Mouse (Mus musculus) midbrain, embryonic 14.5 days (tissue): ENCODE measurements around the gene Dgkq. TPM values are rescaled to one million over a fixed set of nuclear protein-coding genes. Genes with fewer than 3 reads are reported as not detected.

ENCODE experiments used
- ATAC-seq: fragments of 200-750 bp; cut with Nextera tagmentation; 2 replicates; pipeline ENCODE4 v1.8.0; 2017; ENCODE audit warnings: moderate number of reproducible peaks, moderate library complexity; ENCODE audit not compliant: low FRiP score, low TSS enrichment
- DNase-seq: peaks from one replicate; pipeline ENCODE4 v3.0.0-alpha.2; 2015
- H3K27ac ChIP-seq: fragments of 300-500 bp; sonication (generic); replicated peaks from 2 replicates; pipeline ENCODE4 v1.5.1; 2014; ENCODE audit warnings: mild to moderate bottlenecking, low read depth, low read length, moderate library complexity
- H3K27me3 ChIP-seq: fragments of 300-500 bp; sonication (generic); 2 replicates; pipeline ENCODE4 v1.6.1; 2014; ENCODE audit warnings: low read length, control low read depth, mixed read lengths; ENCODE audit not compliant: control insufficient read depth, insufficient read depth
- H3K36me3 ChIP-seq: fragments of 300-500 bp; sonication (generic); 2 replicates; pipeline ENCODE4 v1.6.1; 2014; ENCODE audit warnings: low read length, control low read depth; ENCODE audit not compliant: control insufficient read depth, insufficient read depth
- H3K4me1 ChIP-seq: fragments of 300-500 bp; sonication (generic); 2 replicates; pipeline ENCODE4 v1.6.1; 2014; ENCODE audit warnings: mild to moderate bottlenecking, antibody characterized with exemption, low read length, control low read depth; ENCODE audit not compliant: control insufficient read depth, insufficient read depth
- H3K4me2 ChIP-seq: fragments of 300-500 bp; sonication (generic); 2 replicates; pipeline ENCODE4 v1.6.1; 2014; ENCODE audit warnings: mild to moderate bottlenecking, low read length, moderate library complexity
- H3K4me3 ChIP-seq: fragments of 300-500 bp; sonication (generic); replicated peaks from 2 replicates; pipeline ENCODE4 v1.5.1; 2014; ENCODE audit warnings: low read depth, low read length
- H3K9ac ChIP-seq: fragments of 300-500 bp; sonication (generic); replicated peaks from 2 replicates; pipeline ENCODE4 v1.6.1; 2014; ENCODE audit warnings: mild to moderate bottlenecking, low read length, moderate library complexity
- H3K9me3 ChIP-seq: fragments of 300-500 bp; sonication (generic); 2 replicates; pipeline ENCODE4 v1.6.1; 2016; ENCODE audit warnings: low read length, control low read depth, mixed read lengths; ENCODE audit not compliant: control insufficient read depth
- WGBS: fragments of 180-500 bp; shearing (Covaris S2); extraction: QIAGEN DNeasy Blood & Tissue Kit; methylation state at CpG from one replicate; pipeline ENCODE4 v1.1.7; 2014; 5-methylcytosine and 5-hydroxymethylcytosine counted together
- polyA plus RNA-seq: library from polyadenylated mRNA; unstranded; fragments of >200 nt; fragmentation: Nextera tagmentation; extraction: Ambion mirVana; gene quantifications from 2 replicates; pipeline ENCODE4 v1.2.1, GENCODE M21; 2014

The Dgkq gene
- polyA plus RNA-seq, 1 experiment from 2014 or later = 24.4 TPM

DNA sequence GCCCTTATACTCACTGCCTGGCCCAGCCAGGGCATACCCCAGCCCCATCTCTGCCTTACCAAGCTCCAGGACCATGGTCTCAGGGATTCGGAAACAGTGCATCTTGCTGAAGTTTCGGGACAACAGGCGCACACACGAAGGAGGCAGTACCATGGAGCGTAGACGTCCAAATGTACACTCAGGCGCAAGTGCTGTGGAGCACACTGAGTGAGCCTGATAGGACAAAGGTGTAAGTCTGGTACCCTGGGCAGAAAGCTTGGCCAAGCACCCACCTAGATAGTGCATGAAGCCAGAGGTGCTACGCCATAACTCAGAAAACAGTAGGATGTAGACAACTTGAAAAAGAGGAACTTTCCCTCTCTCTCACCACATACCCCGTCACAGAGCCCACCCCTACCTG, 14.1 kb downstream of the Dgkq start:
- Histone ChIP-seq H3K27me3 (no peaks in the 10 kb centered on the region), H3K27ac (no peak overlapping the region), H3K36me3 (peaks cover 74% of the 10 kb centered on the region), H3K4me3 (no peak overlapping the region), H3K4me2 (no peak overlapping the region), H3K4me1 (peaks cover 16% of the 10 kb centered on the region), H3K9ac (no peak overlapping the region), H3K9me3 (no peaks in the 10 kb centered on the region)
- no peak for DNase-seq
- ATAC-seq = no peak
- 97% methylated on average over 9 of the region's 9 CpGs for WGBS

GRCm38 (mm10) chr5:108654444-108654990, 15.0 kb downstream of the Dgkq start:
- Histone ChIP-seq H3K27ac (no peak overlapping the region), H3K4me3 (no peak overlapping the region), H3K36me3 (peaks cover 83% of the 10 kb centered on the region), H3K4me1 (peaks cover 11% of the 10 kb centered on the region), H3K9ac (no peak overlapping the region), H3K27me3 (no peaks in the 10 kb centered on the region), H3K4me2 (no peak overlapping the region), H3K9me3 (no peaks in the 10 kb centered on the region)
- WGBS = 95% methylated on average over 10 of the region's 10 CpGs
- DNase-seq (no peak), ATAC-seq (no peak)

DNA sequence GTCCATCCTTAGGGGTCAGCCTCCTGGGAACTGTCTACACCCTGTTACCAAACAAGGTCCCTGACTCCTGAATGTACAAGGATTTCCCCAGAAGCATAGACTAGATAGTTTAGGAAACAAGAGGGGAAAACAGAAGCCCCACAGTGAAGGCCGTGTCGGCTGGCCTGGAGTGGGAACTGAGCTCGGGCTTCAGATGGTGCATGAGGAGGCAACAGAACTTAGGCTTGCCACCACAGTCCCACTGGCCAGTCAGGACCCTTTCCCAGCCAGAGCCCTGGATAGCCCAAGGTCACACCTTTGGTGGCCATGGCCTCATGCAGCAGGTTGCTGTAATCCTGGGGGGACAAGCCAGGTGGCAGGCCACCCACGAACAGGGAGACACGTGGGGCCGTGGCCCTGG, 16.1 kb downstream of the Dgkq start:
- H3K4me2 ChIP-seq = no peak overlapping the region
- H3K9ac ChIP-seq = no peak overlapping the region
- no peak overlapping the region for H3K27ac ChIP-seq
- 89% methylated on average over 6 of the region's 6 CpGs for WGBS
- H3K9me3 ChIP-seq = no peaks in the 10 kb centered on the region
- H3K4me1 ChIP-seq = 0 out of 2 replicates have a peak, but pooled peaks cover under 1% of the 10 kb centered on the region
- peaks cover 95% of the 10 kb centered on the region for H3K36me3 ChIP-seq
- H3K4me3 ChIP-seq = no peak overlapping the region
- H3K27me3 ChIP-seq = no peaks in the 10 kb centered on the region
- ATAC-seq = no peak
- no peak for DNase-seq

DNA sequence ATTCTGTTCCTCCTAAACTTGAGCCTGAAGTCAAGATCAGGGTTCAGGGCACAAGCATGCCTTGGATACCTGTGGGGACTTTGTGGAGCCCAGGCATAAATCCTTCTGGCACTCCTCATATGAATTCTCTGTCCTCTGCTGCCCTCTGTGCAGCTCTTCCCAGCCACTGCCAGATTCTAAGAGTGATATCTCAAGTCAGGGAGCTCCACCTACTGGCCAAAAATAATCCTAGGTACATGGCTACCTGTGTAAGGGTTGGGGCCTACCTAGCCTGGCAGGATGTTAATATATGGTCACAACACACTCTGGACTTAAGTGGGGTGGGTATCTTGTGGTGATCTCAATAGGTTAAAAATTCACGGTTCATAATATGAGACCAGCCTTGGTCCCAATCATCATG, 17.6 kb downstream of the Dgkq start:
- Histone ChIP-seq H3K4me3 (no peak overlapping the region), H3K9ac (no peak overlapping the region), H3K4me1 (no peaks in the 10 kb centered on the region), H3K27me3 (no peaks in the 10 kb centered on the region), H3K4me2 (no peak overlapping the region), H3K36me3 (peaks cover 96% of the 10 kb centered on the region), H3K9me3 (no peaks in the 10 kb centered on the region), H3K27ac (no peak overlapping the region)
- DNase-seq (peak; percentile 86), ATAC-seq (no peak; the same call in 1 of the 2 replicates)
- WGBS = 59% methylated on average over 1 of the region's 1 CpGs

DNA sequence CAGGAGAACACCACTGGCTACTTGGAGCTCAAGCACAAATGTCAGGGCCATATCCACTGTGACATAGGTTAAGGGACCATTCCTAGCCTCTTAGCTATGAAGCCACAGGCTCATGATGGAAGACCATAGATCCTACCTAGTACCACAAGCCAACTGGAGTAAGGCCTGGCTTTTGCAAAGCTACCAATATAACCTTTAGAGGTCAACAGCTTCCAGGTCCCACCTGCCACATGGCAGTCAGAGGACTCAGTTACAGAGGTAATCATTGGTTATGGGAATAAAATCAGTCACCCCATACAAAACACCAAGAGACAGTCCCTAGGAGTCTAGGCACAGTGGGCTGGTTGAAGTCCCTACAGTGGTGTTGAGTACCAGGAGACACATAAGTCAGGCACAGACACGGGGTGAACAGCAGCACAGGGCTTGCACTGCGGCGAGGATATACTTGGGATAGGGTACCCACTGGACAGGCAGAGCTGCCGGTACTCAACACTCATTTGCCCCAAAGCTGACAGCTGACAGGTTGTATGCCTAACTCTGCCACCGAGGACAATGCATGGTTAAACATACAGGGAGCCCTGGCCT, 18.2 kb downstream of the Dgkq start:
- H3K9me3 ChIP-seq = no peaks in the 10 kb centered on the region
- H3K4me2 ChIP-seq = no peak overlapping the region
- H3K27me3 ChIP-seq = no peaks in the 10 kb centered on the region
- WGBS = 86% methylated on average over 5 of the region's 5 CpGs
- H3K4me1 ChIP-seq = no peaks in the 10 kb centered on the region
- H3K4me3 ChIP-seq = no peak overlapping the region
- ATAC-seq (no peak), DNase-seq (no peak)
- H3K36me3 ChIP-seq = peaks cover 93% of the 10 kb centered on the region
- no peak overlapping the region for H3K9ac ChIP-seq
- no peak overlapping the region for H3K27ac ChIP-seq

DNA sequence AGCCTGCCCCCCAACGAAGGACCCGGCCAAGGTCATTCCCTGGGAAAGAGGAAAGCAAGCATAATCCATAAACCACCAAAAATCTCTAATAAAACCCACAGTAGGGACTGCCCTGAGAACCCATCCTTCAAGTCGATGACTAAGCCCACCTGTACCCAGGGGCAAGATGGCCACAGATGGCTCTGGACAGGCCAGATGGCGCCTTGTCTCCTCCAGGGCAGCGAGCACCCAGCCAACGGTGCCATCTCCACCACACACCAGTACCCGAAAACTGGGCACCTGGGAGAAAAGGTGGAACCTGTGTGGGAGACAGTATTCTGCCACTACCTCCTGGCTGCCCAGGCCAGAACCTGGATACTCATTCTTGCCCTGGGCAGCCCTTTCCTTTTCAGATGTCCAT, 19.1 kb downstream of the Dgkq start:
- no peaks in the 10 kb centered on the region for H3K9me3 ChIP-seq
- H3K4me2 ChIP-seq = no peak overlapping the region
- no peaks in the 10 kb centered on the region for H3K27me3 ChIP-seq
- no peak overlapping the region for H3K4me3 ChIP-seq
- H3K36me3 ChIP-seq = peaks cover 93% of the 10 kb centered on the region
- H3K4me1 ChIP-seq = no peaks in the 10 kb centered on the region
- ATAC-seq = no peak
- no peak overlapping the region for H3K27ac ChIP-seq
- no peak overlapping the region for H3K9ac ChIP-seq
- WGBS = 91% methylated on average over 7 of the region's 7 CpGs
- DNase-seq = no peak

GRCm38 (mm10) chr5:108648937-108649576, 20.4 kb downstream of the Dgkq start:
- peaks cover 92% of the 10 kb centered on the region for H3K36me3 ChIP-seq
- no peak overlapping the region for H3K4me3 ChIP-seq
- no peak overlapping the region for H3K27ac ChIP-seq
- H3K9me3 ChIP-seq = no peaks in the 10 kb centered on the region
- H3K4me1 ChIP-seq = no peaks in the 10 kb centered on the region
- ATAC-seq = no peak
- 95% methylated on average over 11 of the region's 11 CpGs for WGBS
- no peaks in the 10 kb centered on the region for H3K27me3 ChIP-seq
- no peak overlapping the region for H3K9ac ChIP-seq
- H3K4me2 ChIP-seq = no peak overlapping the region
- no peak for DNase-seq

- ATAC-seq (no peak), DNase-seq (no peak)
- whole genome bisulfite sequencing = 81% methylated on average over 2 of the region's 2 CpGs
- Histone ChIP-seq H3K36me3 (peaks cover 88% of the 10 kb centered on the region), H3K9me3 (no peaks in the 10 kb centered on the region), H3K27ac (no peak overlapping the region), H3K4me2 (no peak overlapping the region), H3K27me3 (no peaks in the 10 kb centered on the region), H3K4me3 (no peak overlapping the region), H3K9ac (no peak overlapping the region), H3K4me1 (no peaks in the 10 kb centered on the region)
These were observed 21.5 kb downstream of the Dgkq start for GRCm38 (mm10) chr5:108647820-108648465.
